Mouse (Mus musculus) embryonic facial prominence, embryonic 12.5 days (tissue): ENCODE measurements at regions not wholly inside any gene's neighbourhood (a gene's known extent, or its start where the extent isn't known, plus 50 kb on each side); places are given as distances from the start of the nearest gene placed in this dataset.
A peak's percentile ranks its signal among the peaks of the same experiment; 100 is the strongest.

Experiments
- ATAC-seq: fragments of 200-750 bp; cut with Nextera tagmentation; 2 replicates; pipeline ENCODE4 v1.8.0; 2017; ENCODE audit not compliant: insufficient number of reproducible peaks, insufficient read depth, low FRiP score, low TSS enrichment
- H3K27ac ChIP-seq: fragments of 300-500 bp; sonication (generic); 2 replicates; pipeline ENCODE4 v1.5.1; 2016; ENCODE audit warnings: mild to moderate bottlenecking
- H3K27me3 ChIP-seq: fragments of 300-500 bp; sonication (generic); 2 replicates; pipeline ENCODE4 v1.6.1; 2016; ENCODE audit warnings: mild to moderate bottlenecking, moderate library complexity
- H3K36me3 ChIP-seq: fragments of 300-500 bp; sonication (generic); 2 replicates; pipeline ENCODE4 v1.6.1; 2016; ENCODE audit warnings: mild to moderate bottlenecking
- H3K4me1 ChIP-seq: fragments of 300-500 bp; sonication (generic); 2 replicates; pipeline ENCODE4 v1.6.1; 2016
- H3K4me2 ChIP-seq: fragments of 300-500 bp; sonication (generic); replicated peaks from 2 replicates; pipeline ENCODE4 v1.6.1; 2016; ENCODE audit warnings: mild to moderate bottlenecking, moderate library complexity
- H3K4me3 ChIP-seq: fragments of 300-500 bp; sonication (generic); 2 replicates; pipeline ENCODE4 v1.5.1; 2016; ENCODE audit warnings: mild to moderate bottlenecking
- H3K9ac ChIP-seq: fragments of 300-500 bp; sonication (generic); 2 replicates; pipeline ENCODE4 v1.6.1; 2016; ENCODE audit warnings: mild to moderate bottlenecking, moderate library complexity
- H3K9me3 ChIP-seq: fragments of 300-500 bp; sonication (generic); 2 replicates; pipeline ENCODE4 v1.6.1; 2016; ENCODE audit warnings: mild to moderate bottlenecking, moderate library complexity
- WGBS: fragments of 180-500 bp; shearing (Covaris S2); methylation state at CpG from one replicate; pipeline ENCODE4 v1.1.7; 2016; 5-methylcytosine and 5-hydroxymethylcytosine counted together

DNA sequence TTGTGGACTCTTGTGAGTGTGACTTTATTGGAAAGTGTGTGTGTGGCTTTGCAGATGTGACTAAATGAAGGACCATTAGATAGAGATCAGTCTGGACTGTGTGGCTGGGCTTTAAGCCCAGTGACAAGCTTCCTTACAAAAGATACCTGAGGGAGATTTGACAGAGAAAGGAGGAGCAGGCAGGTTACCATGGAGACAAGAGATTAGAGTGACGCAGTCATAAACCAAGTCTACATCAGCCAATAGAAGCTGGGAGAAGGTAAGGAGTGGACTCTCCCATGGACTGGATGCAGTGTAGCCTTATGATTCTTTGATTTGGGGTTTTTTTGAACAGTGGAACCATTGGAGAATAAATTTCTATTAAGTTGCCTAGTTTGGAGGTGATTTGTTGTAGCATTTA, 181.6 kb upstream of the Gm6793 start:
- Histone ChIP-seq H3K4me1 (no peaks in the 10 kb centered on the region), H3K27me3 (no peaks in the 10 kb centered on the region), H3K9me3 (no peaks in the 10 kb centered on the region), H3K27ac (no peak overlapping the region), H3K4me3 (no peak overlapping the region), H3K36me3 (no peaks in the 10 kb centered on the region), H3K4me2 (no peak overlapping the region), H3K9ac (no peak overlapping the region)
- WGBS: 76% methylated on average over 1 of the region's 1 CpGs
- no peak for ATAC-seq

DNA sequence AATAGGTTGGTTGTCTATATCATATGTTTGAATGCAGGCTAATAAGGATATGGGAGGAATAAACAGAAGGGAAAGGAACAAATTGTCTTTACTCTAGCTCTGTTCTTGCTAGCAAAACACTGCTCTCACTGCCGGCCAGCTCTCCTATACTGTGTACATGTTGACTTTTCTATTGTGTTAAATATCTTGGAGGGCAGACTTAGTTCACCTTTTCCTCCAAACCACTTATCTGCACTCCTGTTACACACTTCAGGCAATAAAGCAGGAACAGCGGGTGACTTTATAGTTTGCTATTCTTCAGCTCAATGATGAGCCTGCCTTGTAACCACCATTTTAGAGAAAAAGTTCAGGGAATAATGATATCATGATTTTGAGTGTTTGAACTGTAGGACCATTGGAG, 181.0 kb upstream of the Gm6793 start:
- Histone ChIP-seq H3K9ac (no peak overlapping the region), H3K27ac (no peak overlapping the region), H3K4me2 (no peak overlapping the region), H3K36me3 (no peaks in the 10 kb centered on the region), H3K4me3 (no peak overlapping the region), H3K4me1 (no peaks in the 10 kb centered on the region), H3K27me3 (no peaks in the 10 kb centered on the region), H3K9me3 (no peaks in the 10 kb centered on the region)
- ATAC-seq: no peak
- 79% methylated on average over 2 of the region's 2 CpGs for WGBS

DNA sequence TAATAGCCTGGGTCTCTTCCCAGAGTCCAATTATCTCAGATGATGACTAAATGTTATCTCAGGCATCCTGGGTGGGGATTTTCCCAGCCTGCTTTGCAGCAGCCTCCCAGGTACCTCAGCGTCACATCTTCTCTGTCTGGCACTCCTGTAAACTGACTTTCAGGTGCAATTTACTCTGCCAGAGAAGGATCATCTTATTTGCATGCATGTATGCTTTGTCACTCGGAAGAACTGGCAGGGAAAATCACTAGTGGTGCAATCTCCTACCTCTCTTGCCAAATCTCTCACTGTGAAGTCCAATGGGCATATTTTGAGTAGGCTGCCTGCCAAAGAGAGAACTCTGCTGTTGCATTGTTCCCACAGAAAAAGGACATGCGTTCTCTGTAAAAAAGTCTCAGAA, 177.0 kb upstream of the Gm6793 start:
- H3K4me3 ChIP-seq: no peak overlapping the region
- no peaks in the 10 kb centered on the region for H3K27me3 ChIP-seq
- no peak for ATAC-seq
- WGBS: 84% methylated on average over 3 of the region's 3 CpGs
- no peaks in the 10 kb centered on the region for H3K4me1 ChIP-seq
- H3K9ac ChIP-seq: no peak overlapping the region
- H3K27ac ChIP-seq: no peak overlapping the region
- H3K9me3 ChIP-seq: no peaks in the 10 kb centered on the region
- H3K36me3 ChIP-seq: no peaks in the 10 kb centered on the region
- no peak overlapping the region for H3K4me2 ChIP-seq

DNA sequence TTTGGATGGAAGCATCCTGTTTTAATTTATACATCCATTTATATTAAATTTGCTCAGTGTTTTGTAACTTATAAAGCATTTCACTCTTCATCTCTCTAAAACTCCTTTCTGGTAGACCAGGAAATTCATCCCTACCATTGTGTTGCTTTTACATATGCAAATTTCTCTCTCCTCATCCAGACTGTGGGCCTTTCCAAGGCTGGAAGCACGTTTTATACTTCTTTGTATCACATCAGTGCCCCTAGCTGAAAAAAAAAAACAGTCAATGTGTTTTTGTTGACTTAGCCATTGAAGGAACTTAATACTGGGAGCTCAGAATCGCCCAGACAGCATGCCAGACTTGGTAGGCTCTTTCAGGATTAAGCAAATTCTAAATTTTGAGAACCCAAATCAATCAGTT, 174.9 kb upstream of the Gm6793 start:
- Histone ChIP-seq H3K27me3 (no peaks in the 10 kb centered on the region), H3K4me2 (no peak overlapping the region), H3K4me3 (no peak overlapping the region), H3K9me3 (no peaks in the 10 kb centered on the region), H3K27ac (no peak overlapping the region), H3K9ac (no peak overlapping the region), H3K36me3 (no peaks in the 10 kb centered on the region), H3K4me1 (no peaks in the 10 kb centered on the region)
- no peak for ATAC-seq
- WGBS: 22% methylated on average over 2 of the region's 2 CpGs

DNA sequence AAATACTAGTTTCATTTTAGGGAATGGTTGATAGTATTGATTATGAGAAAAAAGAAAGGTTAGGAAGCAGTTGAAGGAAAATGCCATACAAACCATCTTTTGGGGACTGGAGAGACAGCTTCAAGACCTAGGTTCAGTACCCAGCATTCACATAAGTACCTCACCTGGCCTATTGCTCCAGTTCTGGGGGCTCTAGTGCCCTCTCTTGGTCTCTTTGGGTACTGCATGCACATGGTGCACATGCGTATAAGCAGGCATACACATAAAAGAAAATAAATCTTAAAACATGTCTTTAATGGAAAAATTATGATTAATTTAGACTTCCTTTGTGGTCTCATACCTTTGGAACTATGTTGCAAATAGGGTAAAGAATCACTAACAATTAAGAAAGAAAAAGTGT, 155.3 kb upstream of the Gm6793 start:
- Histone ChIP-seq H3K4me3 (no peak overlapping the region), H3K27me3 (no peaks in the 10 kb centered on the region), H3K27ac (no peak overlapping the region), H3K4me2 (no peak overlapping the region), H3K36me3 (no peaks in the 10 kb centered on the region), H3K9me3 (peaks cover 8% of the 10 kb centered on the region; the same call in 1 of the 2 replicates), H3K9ac (no peak overlapping the region), H3K4me1 (no peaks in the 10 kb centered on the region)
- ATAC-seq: no peak
- 90% methylated on average over 1 of the region's 1 CpGs for WGBS

DNA sequence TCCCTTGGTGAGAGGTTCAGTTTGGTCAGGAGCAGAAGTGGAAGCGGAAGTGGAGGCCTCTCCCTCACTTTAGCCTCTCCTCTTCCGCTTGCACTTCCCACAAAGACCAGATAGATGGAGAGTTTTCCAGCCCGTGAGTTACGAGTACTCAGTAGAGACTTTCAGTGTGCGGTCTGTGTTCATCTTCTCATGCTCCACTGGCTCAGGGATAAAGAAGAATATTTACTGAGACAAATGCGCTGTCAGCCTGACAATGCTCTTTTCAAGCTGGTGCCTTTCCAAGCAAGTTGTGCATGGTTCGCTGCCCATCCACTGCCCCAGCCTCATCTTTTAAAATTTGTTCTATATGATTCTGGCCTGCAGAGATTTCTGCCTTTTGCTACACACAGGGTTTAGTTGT, 141.8 kb upstream of the Gm6793 start:
- Histone ChIP-seq H3K27ac (no peak overlapping the region), H3K27me3 (no peaks in the 10 kb centered on the region), H3K9ac (no peak overlapping the region), H3K4me3 (no peak overlapping the region), H3K4me2 (no peak overlapping the region), H3K9me3 (no peaks in the 10 kb centered on the region), H3K36me3 (no peaks in the 10 kb centered on the region), H3K4me1 (no peaks in the 10 kb centered on the region)
- 77% methylated on average over 7 of the region's 7 CpGs for WGBS
- no peak for ATAC-seq

DNA sequence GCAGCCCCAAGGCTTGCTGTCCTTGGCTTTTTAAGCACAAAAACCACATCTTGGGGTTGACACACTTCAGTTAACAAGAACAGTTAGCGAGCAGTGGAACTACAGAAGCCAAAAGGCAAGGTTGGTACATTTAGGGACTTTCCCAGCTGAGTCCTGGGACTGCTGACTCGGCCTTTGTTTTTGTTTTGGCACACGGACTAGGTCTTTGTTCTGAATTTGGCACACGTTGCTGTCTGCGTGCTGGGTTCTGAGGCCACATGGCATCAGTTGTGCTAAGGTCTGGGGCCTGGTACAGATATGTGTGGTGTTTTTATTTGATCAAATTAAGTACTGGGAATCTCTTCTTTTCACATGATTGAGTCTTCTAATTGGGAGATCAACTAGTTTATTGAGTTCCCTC, 124.1 kb upstream of the Gm6793 start:
- WGBS: 68% methylated on average over 5 of the region's 5 CpGs
- Histone ChIP-seq H3K27me3 (no peaks in the 10 kb centered on the region), H3K4me1 (no peaks in the 10 kb centered on the region), H3K27ac (no peak overlapping the region), H3K9ac (no peak overlapping the region), H3K4me3 (no peak overlapping the region), H3K9me3 (no peaks in the 10 kb centered on the region), H3K4me2 (no peak overlapping the region), H3K36me3 (no peaks in the 10 kb centered on the region)
- ATAC-seq: no peak

DNA sequence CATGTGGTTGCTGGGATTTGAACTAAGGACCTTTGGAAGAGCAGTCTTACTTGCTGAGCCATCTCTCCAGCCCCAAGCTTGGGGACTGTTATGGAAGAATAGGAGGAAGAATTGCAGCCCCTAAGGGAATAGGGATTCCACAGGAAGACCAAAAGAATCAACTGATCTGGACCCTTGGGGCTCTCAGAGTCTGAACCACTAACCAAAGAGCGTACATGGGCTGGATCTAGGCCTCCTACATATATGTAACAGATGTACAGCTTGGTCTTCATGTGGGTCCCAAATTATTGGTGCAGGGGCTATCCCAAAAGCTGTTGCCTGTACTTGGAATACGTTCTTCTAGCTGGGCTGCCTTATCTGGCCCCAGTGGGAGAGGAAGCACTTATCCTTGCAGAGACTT, 115.4 kb upstream of the Gm6793 start:
- Histone ChIP-seq H3K9ac (no peak overlapping the region), H3K27ac (no peak overlapping the region), H3K4me2 (no peak overlapping the region), H3K27me3 (no peaks in the 10 kb centered on the region), H3K4me1 (no peaks in the 10 kb centered on the region), H3K9me3 (no peaks in the 10 kb centered on the region), H3K4me3 (no peak overlapping the region), H3K36me3 (no peaks in the 10 kb centered on the region)
- WGBS: 74% methylated on average over 2 of the region's 2 CpGs
- ATAC-seq: no peak

DNA sequence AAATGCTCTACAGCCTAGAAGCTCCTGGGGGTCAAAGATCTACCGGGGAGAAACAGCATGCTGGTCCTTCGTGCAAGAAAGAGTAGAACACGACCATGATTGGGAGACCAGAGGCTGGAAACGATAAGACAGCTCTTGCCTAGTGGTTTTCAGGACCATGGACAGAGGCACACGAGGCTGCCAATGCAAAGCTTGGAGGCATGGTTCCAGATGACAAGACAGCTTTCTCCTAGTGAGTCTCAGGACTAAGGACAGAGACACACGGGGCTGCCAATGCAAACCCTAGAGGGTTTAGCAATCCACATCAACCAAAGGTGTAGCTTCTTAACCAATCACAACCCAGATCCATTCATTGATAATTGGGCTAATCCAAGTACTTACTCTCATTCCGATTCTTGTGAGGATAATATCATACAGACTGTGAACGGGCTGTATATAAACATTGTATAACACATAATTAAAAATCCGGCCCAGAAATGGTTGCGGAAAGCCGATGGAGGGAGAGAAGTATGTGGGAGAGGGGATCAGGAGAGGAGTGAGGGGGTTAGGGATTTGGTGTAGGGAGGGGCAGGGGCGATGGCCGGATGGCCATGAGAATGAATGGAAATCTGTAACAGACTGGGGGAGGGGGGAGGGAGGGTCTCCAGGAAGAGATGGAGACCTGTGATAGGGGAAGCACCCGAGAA, 114.1 kb upstream of the Gm6793 start:
- peak; percentile 81; the same call in 1 of the 2 replicates for ATAC-seq
- no peak overlapping the region for H3K27ac ChIP-seq
- H3K9me3 ChIP-seq: no peaks in the 10 kb centered on the region
- H3K4me2 ChIP-seq: no peak overlapping the region
- H3K27me3 ChIP-seq: no peaks in the 10 kb centered on the region
- no peaks in the 10 kb centered on the region for H3K4me1 ChIP-seq
- no peaks in the 10 kb centered on the region for H3K36me3 ChIP-seq
- 48% methylated on average over 14 of the region's 14 CpGs for WGBS
- H3K9ac ChIP-seq: no peak overlapping the region
- no peak overlapping the region for H3K4me3 ChIP-seq

DNA sequence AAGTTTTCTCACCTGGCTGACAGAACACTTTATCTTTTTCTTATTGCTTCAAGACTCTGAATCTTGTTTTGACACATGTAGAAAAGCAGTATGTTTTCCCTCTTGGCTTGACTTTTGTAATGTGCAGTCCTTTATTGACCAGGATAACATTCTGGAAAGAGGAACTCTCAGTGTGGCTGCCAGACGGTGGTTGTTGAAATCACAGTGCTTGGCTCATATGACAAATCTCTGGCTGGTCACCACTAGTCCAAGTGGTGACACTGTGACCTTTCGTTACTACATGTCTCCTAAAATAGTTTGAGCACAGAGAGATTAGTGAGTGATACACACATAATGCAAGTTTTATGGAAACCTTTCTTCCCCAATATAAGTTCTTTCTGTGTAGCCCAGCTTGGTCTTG, 97.1 kb upstream of the Gm6793 start:
- Histone ChIP-seq H3K4me3 (no peak overlapping the region), H3K4me2 (no peak overlapping the region), H3K27me3 (no peaks in the 10 kb centered on the region), H3K9me3 (no peaks in the 10 kb centered on the region), H3K9ac (no peak overlapping the region), H3K27ac (no peak overlapping the region), H3K36me3 (no peaks in the 10 kb centered on the region), H3K4me1 (no peaks in the 10 kb centered on the region)
- 52% methylated on average over 2 of the region's 2 CpGs for WGBS
- no peak for ATAC-seq

DNA sequence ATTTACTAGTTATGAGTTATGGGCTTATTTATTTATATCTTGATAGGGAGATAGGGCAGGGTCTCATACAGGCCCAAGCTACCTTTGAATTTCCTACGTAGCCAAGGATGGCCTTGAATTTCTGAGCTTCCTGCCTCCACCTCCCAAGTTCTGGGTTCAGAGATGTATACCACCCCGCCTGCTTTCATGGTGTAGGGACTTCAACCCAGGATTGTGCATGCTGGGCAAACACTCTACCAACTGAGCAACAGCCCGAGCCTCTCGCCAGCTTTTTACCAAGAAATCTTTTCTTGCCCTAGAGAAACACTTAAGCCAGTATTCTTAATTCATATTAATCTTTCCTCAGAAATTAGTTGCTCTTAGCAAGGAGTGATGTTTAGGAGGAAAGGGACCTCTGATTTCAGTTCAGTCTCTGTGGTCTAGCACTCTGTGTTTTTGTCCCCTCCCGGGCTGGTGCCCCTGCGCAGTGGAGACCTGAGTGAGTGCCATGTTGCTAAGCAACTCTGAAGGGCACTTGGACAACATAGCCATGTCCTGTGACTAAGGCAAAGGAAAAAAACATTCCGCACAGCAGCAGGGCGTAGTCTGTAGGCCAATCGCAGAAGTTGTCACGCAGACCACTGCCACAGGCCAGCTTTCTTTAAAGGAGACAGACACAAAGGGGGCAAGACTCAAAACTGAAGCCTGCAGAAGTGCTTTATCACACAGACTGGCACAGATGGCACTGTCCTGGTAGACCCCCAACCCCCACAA, 83.2 kb upstream of the Gm6793 start:
- H3K27me3 ChIP-seq: no peaks in the 10 kb centered on the region
- no peaks in the 10 kb centered on the region for H3K9me3 ChIP-seq
- no peaks in the 10 kb centered on the region for H3K36me3 ChIP-seq
- WGBS: 83% methylated on average over 10 of the region's 10 CpGs
- ATAC-seq: no peak
- no peak overlapping the region for H3K4me2 ChIP-seq
- H3K4me3 ChIP-seq: no peak overlapping the region
- no peak overlapping the region for H3K9ac ChIP-seq
- no peak overlapping the region for H3K27ac ChIP-seq
- no peaks in the 10 kb centered on the region for H3K4me1 ChIP-seq

DNA sequence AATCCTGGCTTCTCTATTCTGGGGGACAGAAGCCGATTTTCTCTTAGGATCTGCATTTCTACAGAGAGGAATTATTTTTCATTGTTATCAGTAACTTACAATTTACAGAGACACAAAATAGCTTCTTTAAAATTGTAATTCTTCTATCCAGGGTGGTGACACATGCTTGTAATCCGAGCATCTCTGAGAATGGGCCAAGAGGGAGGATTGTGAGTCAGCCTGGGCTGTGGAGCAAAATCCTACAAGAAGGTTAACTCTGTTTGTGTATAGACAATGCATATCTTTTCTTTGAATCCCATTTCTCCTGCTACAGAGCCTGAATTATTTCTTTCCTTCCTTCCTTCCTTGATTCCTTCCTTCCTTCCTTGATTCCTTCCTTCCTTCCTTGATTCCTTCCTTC, 80.0 kb upstream of the Gm6793 start:
- H3K9me3 ChIP-seq: no peaks in the 10 kb centered on the region
- H3K27ac ChIP-seq: no peak overlapping the region
- no peak overlapping the region for H3K4me2 ChIP-seq
- no peak overlapping the region for H3K9ac ChIP-seq
- H3K27me3 ChIP-seq: no peaks in the 10 kb centered on the region
- H3K4me3 ChIP-seq: no peak overlapping the region
- WGBS: 79% methylated on average over 2 of the region's 2 CpGs
- no peak for ATAC-seq
- no peaks in the 10 kb centered on the region for H3K36me3 ChIP-seq
- H3K4me1 ChIP-seq: no peaks in the 10 kb centered on the region
